Mouse (Mus musculus): ENCODE results near the gene Nle1.
A peak's percentile ranks its signal among the peaks of the same experiment; 100 is the strongest.
"Not testable (repeated sequence)": the region's sequence is repeated elsewhere in the genome, so short reads cannot be mapped to it uniquely, and the experiment has no call there.

Gene Nle1

GRCm38 (mm10) chr11:82907651-82908607 lies at the start of gene Nle1:
Nle1 (minus strand) TSS chr11:82908411.
- peak; percentile 96 for DNase-seq (ENCODE audit: low spot score)

GRCm38 (mm10) chr11:82956925-82957324 lies 48.7 kb upstream of the Nle1 start:
- no peak for DNase-seq (ENCODE audit: low spot score)

DNA sequence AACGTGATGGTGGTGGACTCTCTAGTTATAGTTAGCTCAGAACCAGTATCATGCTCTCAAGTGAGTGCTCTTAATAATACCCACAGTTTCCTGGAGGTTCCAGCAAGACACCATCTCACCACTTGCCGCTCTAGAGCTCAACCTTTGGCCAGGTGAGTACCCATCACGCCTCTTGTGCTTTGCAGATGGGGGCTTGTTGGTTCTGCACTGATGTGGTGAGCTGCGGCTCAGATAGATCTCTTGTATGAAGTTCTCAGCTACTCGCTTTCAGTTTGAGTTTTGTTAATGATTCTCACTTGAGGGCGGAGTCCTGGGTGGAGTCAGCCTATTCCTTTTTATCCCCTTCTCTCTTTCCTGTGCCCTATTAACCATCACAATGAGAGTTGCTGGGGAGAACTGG lies 46.4 kb upstream of the Nle1 start:
- DNase-seq (ENCODE audit: low spot score), result no peak

DNA sequence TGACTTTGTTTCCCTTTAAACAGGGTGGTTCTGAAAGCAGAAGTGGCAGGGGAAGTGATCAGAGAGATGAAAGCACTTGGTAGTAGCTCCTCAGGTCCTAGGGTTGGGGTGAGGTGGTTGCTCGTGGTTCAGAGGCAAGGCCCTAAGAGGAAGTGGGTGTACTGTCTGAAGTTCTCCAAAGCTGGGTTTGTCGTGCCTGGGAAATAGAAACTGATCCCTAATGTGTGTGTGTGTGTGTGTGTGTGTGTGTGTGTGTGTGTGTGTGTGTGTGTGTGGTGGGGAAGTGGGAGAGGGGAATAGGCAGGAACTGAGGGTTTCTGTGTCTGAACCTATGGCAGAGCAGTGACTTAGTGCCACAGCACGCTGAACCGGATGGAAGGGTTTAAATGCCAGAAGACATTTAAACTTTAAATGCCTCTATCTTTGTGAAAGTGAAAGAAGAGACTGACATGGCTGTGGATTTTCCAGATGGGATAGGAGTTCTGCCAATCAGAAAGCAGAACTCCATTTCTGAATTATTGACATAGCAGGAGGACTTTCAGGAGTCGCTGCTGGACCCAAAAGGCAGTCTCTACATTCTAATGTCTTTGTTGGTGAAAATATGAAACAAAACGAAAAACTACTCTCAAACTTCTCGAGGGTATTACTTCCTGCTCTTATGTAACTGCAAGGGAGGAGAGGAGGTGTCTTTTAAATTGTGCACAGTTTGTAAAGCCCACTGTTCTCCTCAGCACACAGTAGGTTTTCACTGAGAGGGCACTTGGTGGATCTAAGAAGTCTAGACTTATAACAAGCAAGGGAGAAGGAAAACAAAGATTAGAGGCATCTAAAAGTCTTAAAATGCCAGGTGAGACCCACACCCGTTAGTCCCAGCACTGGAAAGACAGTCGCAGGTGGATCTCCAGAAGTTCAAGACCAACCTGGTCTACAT lies 44.7 kb upstream of the Nle1 start:
- DNase-seq (ENCODE audit: low spot score), result no peak

DNA sequence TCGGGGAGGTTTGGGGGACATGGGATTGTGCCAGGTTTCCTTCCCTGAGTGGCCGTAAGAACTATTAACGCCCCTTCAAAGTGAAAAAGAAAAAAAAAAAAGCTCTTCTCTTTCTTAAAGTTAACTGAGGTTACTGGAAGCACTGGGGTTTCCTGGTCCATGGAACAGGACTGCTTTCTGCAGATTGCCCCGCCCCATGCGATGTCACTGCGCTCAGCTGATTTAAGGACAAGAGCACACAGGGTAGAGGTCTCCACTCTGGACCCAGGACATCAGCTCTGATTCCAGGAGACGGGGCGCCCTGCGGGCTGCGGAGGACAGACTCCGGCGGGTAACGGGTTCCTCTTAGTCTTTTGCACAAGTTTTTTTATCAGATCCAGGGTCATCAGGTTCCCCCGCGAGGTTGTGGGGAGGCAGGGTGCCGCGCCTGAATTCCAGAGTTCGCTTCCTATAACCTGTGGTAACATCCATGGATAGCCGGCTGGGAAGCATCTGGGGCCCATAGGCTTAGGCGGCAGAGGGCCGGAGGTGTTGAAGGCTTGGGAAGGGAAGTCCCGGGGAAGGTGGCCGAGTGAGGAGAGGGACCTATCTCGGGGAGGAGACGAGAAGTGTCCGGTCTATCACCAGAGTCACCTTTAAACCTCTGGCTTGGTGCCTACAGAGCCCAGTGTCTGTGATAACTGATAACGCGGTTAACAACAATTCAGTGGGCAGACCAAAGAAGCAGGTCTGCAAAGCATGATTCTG lies 43.8 kb upstream of the Nle1 start:
- DNase-seq (ENCODE audit: low spot score), result no peak

- no peak for DNase-seq (ENCODE audit: low spot score)
Measured at GRCm38 (mm10) chr11:82950736-82951481, 42.7 kb upstream of the Nle1 start, which contains the start of gene Slfn5. Slfn5 (plus strand) TSS chr11:82951349.

GRCm38 (mm10) chr11:82949036-82949435 lies 40.8 kb upstream of the Nle1 start:
- no peak for DNase-seq (ENCODE audit: low spot score)

- DNase-seq (ENCODE audit: low spot score), result no peak
Measured at GRCm38 (mm10) chr11:82947457-82947856, 39.2 kb upstream of the Nle1 start.

- no peak for DNase-seq (ENCODE audit: low spot score)
Measured at GRCm38 (mm10) chr11:82945636-82946035, 37.4 kb upstream of the Nle1 start.

GRCm38 (mm10) chr11:82943336-82943735 lies 35.1 kb upstream of the Nle1 start:
- peak; percentile 41 for DNase-seq (ENCODE audit: low spot score)

- DNase-seq (ENCODE audit: low spot score), result no peak
Measured at GRCm38 (mm10) chr11:82933186-82933585, 25.0 kb upstream of the Nle1 start.

DNA sequence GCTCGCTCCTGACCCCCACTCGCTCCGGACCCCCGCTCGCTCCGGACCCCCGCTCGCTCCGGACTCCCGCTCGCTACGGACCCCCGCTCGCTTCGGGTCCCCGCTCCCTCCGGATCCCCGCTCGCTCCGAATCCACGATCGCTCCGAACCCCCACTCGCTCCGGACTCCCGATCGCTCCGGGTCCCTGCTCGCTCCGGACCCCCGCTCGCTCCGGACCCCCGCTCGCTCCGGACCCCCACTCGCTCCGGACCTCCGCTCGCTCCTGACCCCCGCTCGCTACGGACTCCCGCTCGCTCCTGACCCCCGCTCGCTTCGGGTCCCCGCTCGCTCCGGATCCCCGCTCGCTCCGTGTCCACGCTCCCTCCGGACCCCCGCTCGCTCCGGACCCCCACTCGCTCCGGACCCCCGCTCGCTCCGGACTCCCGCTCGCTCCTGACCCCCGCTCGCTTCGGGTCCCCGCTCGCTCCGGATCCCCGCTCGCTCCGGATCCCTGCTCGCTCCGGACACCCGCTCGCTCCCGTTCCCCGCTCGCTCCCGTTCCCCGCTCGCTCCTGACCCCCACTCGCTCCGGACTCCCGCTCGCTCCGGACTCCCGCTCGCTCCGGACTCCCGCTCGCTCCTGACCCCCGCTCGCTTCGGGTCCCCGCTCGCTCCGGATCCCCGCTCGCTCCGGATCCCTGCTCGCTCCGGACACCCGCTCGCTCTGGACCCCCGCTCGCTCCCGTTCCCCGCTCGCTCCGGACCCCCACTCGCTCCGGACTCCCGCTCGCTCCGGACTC lies 23.6 kb upstream of the Nle1 start:
- not testable (repeated sequence) for DNase-seq (ENCODE audit: low spot score)

DNA sequence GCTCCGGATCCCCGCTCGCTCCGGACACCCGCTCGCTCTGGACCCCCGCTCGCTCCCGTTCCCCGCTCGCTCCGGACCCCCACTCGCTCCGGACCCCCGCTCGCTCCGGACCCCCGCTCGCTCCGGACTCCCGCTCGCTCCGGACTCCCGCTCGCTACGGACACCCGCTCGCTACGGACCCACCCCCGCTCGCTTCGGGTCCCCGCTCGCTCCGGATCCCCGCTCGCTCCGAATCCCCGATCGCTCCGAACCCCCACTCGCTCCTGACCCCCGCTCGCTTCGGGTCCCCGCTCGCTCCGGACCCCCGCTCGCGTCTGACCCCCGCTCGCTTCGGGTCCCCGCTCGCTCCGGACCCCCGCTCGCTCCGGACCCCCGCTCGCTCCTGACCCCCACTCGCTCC lies 22.9 kb upstream of the Nle1 start:
- DNase-seq (ENCODE audit: low spot score), result not testable (repeated sequence)

GRCm38 (mm10) chr11:82930391-82930955 lies 22.3 kb upstream of the Nle1 start:
- DNase-seq (ENCODE audit: low spot score), result not testable (repeated sequence)

GRCm38 (mm10) chr11:82929633-82929950 lies 21.4 kb upstream of the Nle1 start:
- no peak for DNase-seq (ENCODE audit: low spot score)

- no peak for DNase-seq (ENCODE audit: low spot score)
Measured at GRCm38 (mm10) chr11:82928897-82929632, 20.9 kb upstream of the Nle1 start.

DNA sequence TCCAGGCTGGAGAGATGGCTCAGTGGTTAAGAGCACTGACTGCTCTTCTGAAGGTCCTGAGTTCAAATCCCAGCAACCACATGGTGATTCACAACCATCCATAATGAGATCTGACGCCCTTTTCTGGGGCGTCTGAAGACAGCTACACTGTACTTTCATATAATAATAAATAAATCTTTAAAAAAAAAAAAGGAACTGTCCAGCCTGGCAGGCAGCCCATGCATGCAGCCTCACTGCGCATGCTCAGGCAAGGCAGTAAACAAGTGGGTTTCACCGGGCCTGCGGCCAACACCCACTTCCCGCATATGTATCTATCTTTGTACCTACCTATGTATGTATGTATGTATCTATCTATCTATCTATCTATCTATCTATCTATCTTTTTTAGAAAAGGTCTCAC lies 15.7 kb upstream of the Nle1 start:
- not testable (repeated sequence) for DNase-seq (ENCODE audit: low spot score)

DNA sequence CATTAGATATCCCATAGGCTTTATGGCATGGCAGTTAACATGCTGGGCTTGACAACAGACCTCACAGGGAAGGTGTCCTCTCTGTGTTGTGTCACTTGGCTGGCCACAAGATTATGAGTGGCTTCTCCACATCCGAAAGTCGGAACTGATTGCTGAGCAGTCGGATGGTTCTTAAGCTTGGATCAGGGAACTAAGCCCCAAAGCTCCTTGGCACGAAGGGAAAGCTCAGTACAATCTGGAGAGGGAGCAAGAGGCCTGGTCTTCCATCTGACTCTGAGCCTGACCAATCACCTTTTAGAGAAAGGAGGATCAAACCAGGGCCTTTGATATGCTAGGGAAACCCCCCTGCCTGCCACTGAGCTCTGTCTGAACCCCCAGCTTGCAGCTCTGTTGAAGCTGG lies 13.5 kb upstream of the Nle1 start:
- no peak for DNase-seq (ENCODE audit: low spot score)

DNA sequence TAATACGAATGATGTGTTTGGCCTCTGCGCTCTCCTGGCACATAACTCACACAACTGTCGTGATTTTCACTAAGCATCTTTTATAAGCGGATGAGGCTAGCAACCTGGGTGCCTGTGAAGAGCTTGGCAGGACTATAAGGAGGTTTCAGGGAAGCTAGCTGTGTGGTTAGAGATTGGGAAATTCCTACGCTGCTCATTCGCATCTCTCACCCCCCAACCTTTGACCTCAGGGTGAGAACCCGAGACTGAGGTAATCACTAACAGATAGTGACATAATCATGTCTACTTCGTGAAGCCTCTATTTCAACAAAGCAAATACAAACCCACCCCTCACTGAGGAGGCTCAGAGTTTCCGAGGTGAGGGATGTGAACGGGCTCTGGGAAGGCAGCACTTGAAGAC lies 12.6 kb upstream of the Nle1 start:
- no peak for DNase-seq (ENCODE audit: low spot score)

Measured in embryo, embryonic 10 days (tissue).